Mouse (Mus musculus) liver, adult 2 months (tissue): ENCODE measurements around the gene Ccdc158. TPM values are rescaled to one million over a fixed set of nuclear protein-coding genes. Genes with fewer than 3 reads are reported as not detected.

Experiments used
- DNase-seq: peaks from one replicate; pipeline ENCODE4 v3.0.0-alpha.2; 2011; ENCODE audit warnings: low read depth, low spot score; ENCODE audit errors: extremely low read depth
- H3K27ac ChIP-seq: fragments of 200-500 bp; replicated peaks from 2 replicates; pipeline ENCODE4 v1.5.1; 2012; ENCODE audit warnings: low read depth, mild to moderate bottlenecking, control low read depth, inconsistent platforms, low read length; ENCODE audit not compliant: insufficient read depth
- H3K27me3 ChIP-seq: fragments of 200-500 bp; 2 replicates; pipeline ENCODE4 v1.6.1; 2012; ENCODE audit warnings: mild to moderate bottlenecking, moderate library complexity, low read length, inconsistent platforms; ENCODE audit not compliant: control insufficient read depth, insufficient read depth
- H3K36me3 ChIP-seq: fragments of 200-500 bp; 2 replicates; pipeline ENCODE4 v1.6.1; 2012; ENCODE audit warnings: low read length, inconsistent platforms; ENCODE audit not compliant: control insufficient read depth, insufficient read depth
- H3K4me1 ChIP-seq: fragments of 200-500 bp; 2 replicates; pipeline ENCODE4 v1.6.1; 2011; ENCODE audit warnings: low read length; ENCODE audit not compliant: control insufficient read depth, insufficient read depth
- H3K4me3 ChIP-seq: fragments of 200-500 bp; 2 replicates; pipeline ENCODE4 v1.5.1; 2011; ENCODE audit warnings: low read depth, mild to moderate bottlenecking, control low read depth, low read length, moderate library complexity; ENCODE audit not compliant: insufficient read depth
- H3K79me2 ChIP-seq: fragments of 200-500 bp; 2 replicates; pipeline ENCODE4 v1.6.1; 2012; ENCODE audit warnings: inconsistent platforms, mild to moderate bottlenecking, low read length, moderate library complexity; ENCODE audit not compliant: control insufficient read depth, insufficient read depth
- H3K9ac ChIP-seq: fragments of 200-500 bp; 2 replicates; pipeline ENCODE4 v1.6.1; 2012; ENCODE audit warnings: low read depth, mild to moderate bottlenecking, control low read depth, inconsistent platforms, low read length
- CTCF ChIP-seq: fragments of 200-500 bp; IDR thresholded peaks from 2 replicates; pipeline ENCODE4 v1.5.1; 2011; ENCODE audit warnings: low read depth, low read length, control low read depth
- POLR2A ChIP-seq: fragments of 200-500 bp; IDR thresholded peaks from 2 replicates; pipeline ENCODE4 v1.6.1; 2011; ENCODE audit warnings: low read length, control low read depth; ENCODE audit not compliant: insufficient read depth; ENCODE audit errors: extremely low read depth
- WGBS: fragments of 180-500 bp; shearing (Covaris S2); methylation state at CpG from one replicate; pipeline ENCODE4 v1.1.7; 2018; 5-methylcytosine and 5-hydroxymethylcytosine counted together
- polyA plus RNA-seq: library from polyadenylated mRNA; depleted of rRNA; stranded (reverse); fragments of >200 nt; gene quantifications from 2 replicates; pipeline ENCODE4 v1.2.3, GENCODE M21; 2012
- total RNA-seq: library from RNA; depleted of rRNA; stranded (reverse); fragments of >200 nt; gene quantifications from 2 replicates; pipeline ENCODE4 v1.2.3, GENCODE M21; 2014

Gene Ccdc158
- total and polyA plus RNA-seq, 2 experiments: 0.10 to 0.37 TPM

DNA sequence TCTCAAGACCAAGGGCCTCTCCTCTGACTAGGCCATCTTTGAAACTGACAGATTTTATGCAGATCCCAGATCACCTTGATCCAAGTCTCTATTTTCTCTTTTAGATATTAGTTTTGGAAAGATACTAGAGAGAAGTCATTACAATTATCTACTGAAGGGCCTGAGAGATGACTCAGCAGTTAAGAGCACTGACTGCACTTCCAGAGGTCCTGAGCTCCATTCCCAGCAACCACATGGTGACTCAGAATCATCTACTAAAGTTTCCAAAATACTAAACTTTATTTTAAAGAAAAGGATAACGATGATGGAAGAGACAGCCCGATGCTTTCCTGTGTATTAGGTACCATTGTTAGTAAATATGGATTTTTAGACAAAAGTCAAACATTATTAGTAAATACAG, 39.8 kb upstream of the Ccdc158 start:
- 46% methylated on average over 2 of the region's 2 CpGs for WGBS
- Histone ChIP-seq H3K36me3 (no peaks in the 10 kb centered on the region), H3K9ac (no peak overlapping the region), H3K4me3 (no peak overlapping the region), H3K79me2 (peaks cover 5% of the 10 kb centered on the region; the same call in 1 of the 2 replicates), H3K27me3 (no peaks in the 10 kb centered on the region), H3K4me1 (peaks cover 59% of the 10 kb centered on the region), H3K27ac (peak overlapping the region; percentile 50; the same call in 1 of the 2 replicates)
- no peak for DNase-seq
- no peak for TF ChIP-seq POLR2A
- no peak for TF ChIP-seq CTCF

DNA sequence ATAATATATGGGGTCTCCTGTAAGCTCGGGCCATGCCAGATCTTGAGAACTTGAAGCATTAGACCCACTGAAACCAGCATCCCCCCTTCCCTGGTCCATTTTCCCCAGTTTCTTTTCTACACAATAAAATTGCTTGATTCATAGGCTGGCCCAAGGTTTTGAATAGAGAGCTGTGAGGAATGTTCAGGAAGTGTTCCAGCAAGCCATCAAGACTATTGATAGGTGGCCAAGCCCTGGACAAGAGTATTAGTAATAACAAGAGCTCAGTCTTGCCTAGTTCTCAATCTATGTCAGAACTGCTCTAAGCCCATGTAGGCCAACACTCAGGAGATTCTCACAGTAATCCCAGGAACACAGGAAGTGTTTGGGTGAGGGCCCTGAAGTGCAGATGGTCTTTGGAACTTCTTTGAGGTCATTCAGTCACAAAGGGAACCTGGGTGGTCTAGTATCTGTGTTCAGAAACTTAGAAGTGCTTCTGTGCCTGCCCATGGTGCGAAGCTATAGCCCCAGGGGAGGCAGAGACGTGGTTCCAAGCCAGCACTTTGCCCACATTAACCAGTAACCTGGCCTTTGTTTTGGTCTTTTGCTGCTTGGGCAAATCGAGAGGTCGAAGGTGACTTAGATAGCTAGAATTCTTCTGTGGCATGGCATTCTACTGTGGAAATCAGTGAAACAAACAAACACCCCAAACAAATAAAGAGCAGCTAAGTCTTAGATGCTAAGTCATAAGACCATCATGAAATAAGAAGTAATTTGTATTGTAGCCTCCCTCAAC, 37.7 kb upstream of the Ccdc158 start:
- no peaks in the 10 kb centered on the region for H3K27me3 ChIP-seq
- TF ChIP-seq CTCF (no peak), POLR2A (no peak)
- no peak overlapping the region for H3K4me3 ChIP-seq
- peak overlapping the region; percentile 90 for H3K27ac ChIP-seq
- peak; percentile 90 for DNase-seq
- H3K36me3 ChIP-seq: no peaks in the 10 kb centered on the region
- H3K79me2 ChIP-seq: peaks cover 5% of the 10 kb centered on the region; the same call in 1 of the 2 replicates
- 40% methylated on average over 5 of the region's 5 CpGs for WGBS
- H3K4me1 ChIP-seq: peaks cover 57% of the 10 kb centered on the region
- H3K9ac ChIP-seq: no peak overlapping the region

DNA sequence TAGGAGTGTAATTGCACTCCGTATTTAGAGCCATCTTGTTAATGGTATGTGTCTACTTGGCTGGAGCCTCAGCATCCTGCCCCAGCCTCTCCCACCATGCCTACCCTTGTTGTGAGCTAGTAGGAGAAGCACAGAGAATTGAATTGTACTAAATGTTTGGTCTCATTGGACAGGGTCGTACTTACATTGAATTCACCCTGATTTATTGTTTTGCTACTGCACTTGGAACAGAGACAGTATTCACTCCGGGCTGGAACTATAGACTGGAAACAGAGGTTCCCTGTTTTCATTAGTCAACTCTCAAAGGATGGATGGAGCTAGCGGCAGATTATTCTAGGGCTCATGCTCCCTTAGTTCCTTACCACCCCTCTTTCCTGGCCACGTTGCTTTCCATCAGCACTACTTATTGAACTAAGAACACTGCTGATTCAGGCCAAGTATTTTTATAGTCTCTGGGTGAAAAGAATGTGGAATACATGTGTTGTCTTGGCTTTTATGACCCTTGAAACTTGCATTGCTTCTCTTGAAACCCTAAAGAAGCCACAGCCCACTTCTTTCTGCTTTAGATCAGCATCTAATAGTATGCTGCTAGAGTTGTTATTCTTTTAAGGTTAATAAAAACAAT, 36.7 kb upstream of the Ccdc158 start:
- WGBS: 79% methylated on average over 5 of the region's 5 CpGs
- H3K27me3 ChIP-seq: no peaks in the 10 kb centered on the region
- no peak for TF ChIP-seq CTCF
- TF ChIP-seq POLR2A: no peak
- H3K4me3 ChIP-seq: no peak overlapping the region
- no peak for DNase-seq
- H3K27ac ChIP-seq: peak overlapping the region; percentile 91
- no peak overlapping the region for H3K9ac ChIP-seq
- H3K4me1 ChIP-seq: peaks cover 61% of the 10 kb centered on the region
- peaks cover 5% of the 10 kb centered on the region; the same call in 1 of the 2 replicates for H3K79me2 ChIP-seq
- no peaks in the 10 kb centered on the region for H3K36me3 ChIP-seq

DNA sequence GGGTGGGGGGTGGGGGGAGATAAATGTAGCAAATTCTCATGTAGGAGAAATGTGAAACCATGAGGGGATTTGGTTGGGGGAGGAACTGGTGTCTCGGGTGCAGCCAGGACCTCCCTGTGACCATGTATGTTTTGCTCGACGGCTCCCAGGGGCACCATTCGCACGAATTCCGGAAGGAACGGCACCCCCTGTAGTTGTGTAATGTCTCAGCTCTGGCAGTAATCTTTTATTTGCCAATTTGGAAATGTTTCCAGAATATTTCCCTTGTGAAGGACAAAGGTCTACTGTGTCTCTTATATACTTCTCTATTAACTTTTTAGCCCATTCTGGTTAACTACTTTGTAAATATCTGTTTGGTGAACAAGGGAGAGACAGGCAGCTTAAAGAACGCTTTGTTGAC, 35.7 kb upstream of the Ccdc158 start:
- TF ChIP-seq POLR2A (no peak), CTCF (0 out of 2 replicates have a peak, but pooled peaks have one; percentile 3)
- Histone ChIP-seq H3K36me3 (no peaks in the 10 kb centered on the region), H3K4me1 (peaks cover 58% of the 10 kb centered on the region), H3K4me3 (no peak overlapping the region), H3K27ac (peak overlapping the region; percentile 98), H3K27me3 (no peaks in the 10 kb centered on the region), H3K9ac (peak overlapping the region; percentile 56), H3K79me2 (peaks cover 5% of the 10 kb centered on the region; the same call in 1 of the 2 replicates)
- 19% methylated on average over 8 of the region's 8 CpGs for WGBS
- peak; percentile 95 for DNase-seq

DNA sequence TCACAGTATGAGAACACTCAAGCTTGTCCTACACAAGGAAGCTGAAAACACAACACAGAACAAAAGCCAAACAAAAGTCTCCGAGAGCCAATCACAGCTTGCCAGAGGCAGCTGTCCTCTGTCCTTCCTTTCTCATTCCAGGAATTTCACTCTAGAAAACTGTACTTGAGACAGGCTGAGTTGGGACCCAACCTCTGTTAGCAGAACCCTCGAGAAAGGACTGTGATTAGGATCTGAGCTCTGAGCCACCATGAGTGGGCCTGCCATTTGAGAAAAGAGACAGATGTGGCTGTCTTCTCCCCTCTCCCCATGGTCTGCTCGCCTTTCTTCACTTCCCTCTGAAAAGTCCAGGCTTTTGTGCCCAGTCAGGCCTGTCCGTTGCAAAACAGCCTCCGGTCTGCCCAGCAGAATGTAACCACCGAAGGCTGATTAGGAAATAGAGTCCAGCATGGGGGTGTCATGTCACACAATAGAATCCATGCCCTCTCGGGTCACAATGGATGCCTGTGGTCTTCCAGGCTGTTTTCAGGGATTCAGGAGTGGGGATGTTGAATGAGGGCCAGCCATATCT, 32.9 kb upstream of the Ccdc158 start:
- H3K27ac ChIP-seq: peak overlapping the region; percentile 97
- peak; percentile 83 for DNase-seq
- TF ChIP-seq CTCF (no peak), POLR2A (no peak)

More for the DNA sequence above, 32.9 kb upstream of the Ccdc158 start:
- Histone ChIP-seq H3K4me1 (peaks cover 41% of the 10 kb centered on the region), H3K4me3 (no peak overlapping the region), H3K27me3 (no peaks in the 10 kb centered on the region), H3K9ac (0 out of 2 replicates have a peak overlapping the region, but pooled peaks have one; percentile 53), H3K79me2 (peaks cover 6% of the 10 kb centered on the region; the same call in 1 of the 2 replicates), H3K36me3 (no peaks in the 10 kb centered on the region)
- WGBS: 11% methylated on average over 7 of the region's 7 CpGs
